Mouse (Mus musculus) olfactory bulb, adult 2 months (tissue): ENCODE measurements around the gene Zfp385c.

Experiments used
- CTCF ChIP-seq: fragments of 200-500 bp; IDR thresholded peaks from 2 replicates; pipeline ENCODE4 v1.5.1; 2012; ENCODE audit warnings: low read depth, mild to moderate bottlenecking, low read length, moderate library complexity; ENCODE audit not compliant: insufficient read depth
- POLR2A ChIP-seq: fragments of 200-500 bp; IDR thresholded peaks from 2 replicates; pipeline ENCODE4 v1.6.1; 2012; ENCODE audit warnings: mild to moderate bottlenecking, low read depth, low read length, moderate library complexity; ENCODE audit not compliant: insufficient read depth

DNA sequence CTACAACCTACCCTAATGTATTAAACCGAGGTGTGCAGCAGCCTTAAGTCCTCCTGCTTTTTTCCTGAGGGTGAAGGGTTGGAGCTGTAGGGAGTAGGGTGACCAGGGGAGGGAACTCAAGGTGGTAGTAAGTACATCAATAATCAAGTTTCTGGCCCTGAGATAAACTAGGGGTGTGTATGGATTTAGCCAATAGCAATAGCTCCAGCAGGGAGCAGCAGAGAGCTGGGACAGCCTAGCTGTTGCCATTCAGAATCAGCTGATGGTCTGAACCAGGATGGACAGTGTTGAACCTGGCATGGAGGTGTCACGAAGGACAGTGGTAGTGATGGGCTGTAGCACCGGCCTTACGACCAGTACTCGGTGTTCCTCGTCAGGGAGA, 22.3 kb upstream of the Zfp385c start:
- peak; percentile 41; the same call in 1 of the 2 replicates for TF ChIP-seq CTCF
- TF ChIP-seq POLR2A, result no peak
